Mouse (Mus musculus): Measurements from ENCODE around the gene Drc3.

DNA sequence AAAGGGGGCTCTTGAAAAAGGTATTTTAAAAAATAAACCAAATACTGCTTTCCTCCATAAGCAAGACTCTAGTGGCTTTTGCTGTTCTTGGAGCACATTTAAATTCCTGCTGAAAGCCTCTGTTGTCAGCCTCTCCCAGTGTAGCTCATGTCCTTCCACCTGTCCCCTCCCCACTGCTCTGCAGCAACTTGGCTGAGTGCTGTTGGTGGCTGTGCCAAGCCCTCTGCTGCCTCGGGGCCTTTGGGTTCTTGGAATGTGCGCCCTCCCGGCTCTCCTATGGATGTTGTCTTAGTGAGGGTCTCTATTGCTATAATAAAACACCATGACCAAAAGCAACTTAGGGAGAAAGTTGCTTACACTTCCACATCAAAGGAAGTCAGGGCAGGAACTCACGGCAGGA is 16.3 kb downstream of the Drc3 start:
- no peak for TF ChIP-seq POLR2A (IDR thresholded peaks at IDR 0.05; ENCODE audit: control insufficient read depth, extremely low read depth, insufficient read depth, low read length, poor library complexity)
- TF ChIP-seq CTCF (IDR thresholded peaks at IDR 0.05; ENCODE audit: borderline replicate concordance, control insufficient read depth, extremely low read depth, insufficient read depth, low read length, poor library complexity) = no peak
